Mouse (Mus musculus): Measurements from ENCODE around the gene 4931406P16Rik. TPM values are rescaled to one million over a fixed set of nuclear protein-coding genes. Genes with fewer than 3 reads are reported as not detected.
A peak's percentile ranks its signal among the peaks of the same experiment; 100 is the strongest.

Gene 4931406P16Rik
- total RNA-seq, 2 experiments from 2014 or later, result 85.5 to 89.9 TPM

DNA sequence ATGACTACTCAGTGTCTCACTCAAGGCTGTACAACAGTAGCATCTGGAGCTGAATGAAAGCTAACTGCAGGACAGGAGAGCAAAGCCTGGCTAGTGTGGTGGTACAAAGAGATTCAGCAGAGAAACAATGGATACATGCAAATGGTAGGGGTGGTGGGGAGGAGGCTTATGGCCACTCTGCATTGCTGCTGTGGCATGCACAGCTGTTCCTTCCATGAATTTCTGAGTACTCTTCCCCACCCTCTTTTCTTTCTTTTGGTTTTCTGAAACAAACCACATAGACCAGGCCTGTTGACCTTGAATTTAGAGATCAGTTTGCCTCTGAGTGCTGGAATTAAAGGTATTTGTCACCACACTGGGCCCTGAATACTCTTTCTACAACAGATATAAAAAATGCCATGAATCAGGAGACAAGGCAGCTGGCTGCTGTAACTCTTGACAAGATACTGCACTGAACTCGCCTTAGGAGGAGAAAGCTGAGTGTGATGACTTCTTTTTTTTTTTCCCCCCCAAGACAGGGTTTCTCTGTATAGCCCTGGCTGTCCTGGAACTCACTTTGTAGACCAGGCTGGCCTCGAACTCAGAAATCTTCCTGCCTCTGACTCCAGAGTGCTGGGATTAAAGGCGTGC, 66.4 kb downstream of the 4931406P16Rik start:
- DNase-seq, result no peak

DNA sequence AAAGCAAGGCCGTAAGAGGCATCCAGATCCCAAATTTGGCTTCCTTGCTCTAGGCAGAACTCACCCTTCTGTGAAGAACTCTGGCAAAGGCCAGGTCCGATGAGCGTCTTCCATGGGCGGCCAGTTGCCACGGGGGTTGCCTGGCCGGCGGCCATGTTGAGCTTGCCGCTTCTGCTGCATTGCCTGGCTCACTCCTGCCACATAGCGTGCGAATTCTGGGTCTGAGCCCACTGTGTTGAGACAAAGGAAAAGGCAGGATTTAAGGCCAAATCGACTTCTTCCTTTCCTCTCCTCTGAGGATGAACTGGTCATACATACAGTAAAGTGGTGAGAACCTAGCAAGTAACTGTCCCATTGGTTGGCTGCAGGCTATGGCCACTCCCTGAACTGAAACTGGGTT, 71.2 kb downstream of the 4931406P16Rik start:
- DNase-seq, result no peak

DNA sequence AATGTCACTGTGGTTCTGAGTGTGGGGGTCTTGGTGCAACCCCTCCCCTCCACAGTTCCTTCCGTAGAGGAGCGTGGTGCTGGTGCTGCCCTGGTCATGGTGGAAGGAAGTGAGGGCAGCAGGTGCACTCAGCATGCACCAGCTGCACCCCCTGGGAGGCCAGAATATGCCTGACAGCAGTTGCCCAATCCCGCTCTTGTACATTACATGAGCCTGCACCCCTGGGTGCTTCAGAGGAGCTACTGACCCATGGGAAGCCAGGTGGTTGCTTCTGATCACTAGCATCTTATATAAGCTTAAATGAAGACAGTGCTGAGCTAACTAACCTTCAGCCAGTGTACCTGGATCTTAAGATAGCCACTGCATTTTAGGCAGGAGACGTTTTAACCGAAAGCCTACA, 75.3 kb downstream of the 4931406P16Rik start:
- no peak for DNase-seq

DNA sequence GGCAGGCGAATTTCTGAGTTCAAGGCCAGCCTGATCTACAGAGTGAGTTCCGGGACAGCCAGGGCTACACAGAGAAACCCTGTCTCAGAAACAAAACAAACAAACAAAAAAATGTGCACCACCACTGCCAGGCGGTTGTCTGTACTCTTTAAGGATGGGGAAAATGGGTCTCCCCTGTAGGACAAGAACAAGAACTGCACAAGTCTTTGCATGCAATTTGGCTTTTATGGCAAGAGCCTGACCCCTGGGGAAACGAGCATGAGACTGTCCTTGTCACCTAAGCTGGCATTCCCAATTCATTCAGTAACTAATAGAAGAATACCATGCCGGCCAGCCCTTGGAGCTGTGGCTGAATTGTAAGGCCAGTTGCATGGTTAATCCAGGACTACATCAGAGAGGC, 77.7 kb downstream of the 4931406P16Rik start:
- no peak for DNase-seq

DNA sequence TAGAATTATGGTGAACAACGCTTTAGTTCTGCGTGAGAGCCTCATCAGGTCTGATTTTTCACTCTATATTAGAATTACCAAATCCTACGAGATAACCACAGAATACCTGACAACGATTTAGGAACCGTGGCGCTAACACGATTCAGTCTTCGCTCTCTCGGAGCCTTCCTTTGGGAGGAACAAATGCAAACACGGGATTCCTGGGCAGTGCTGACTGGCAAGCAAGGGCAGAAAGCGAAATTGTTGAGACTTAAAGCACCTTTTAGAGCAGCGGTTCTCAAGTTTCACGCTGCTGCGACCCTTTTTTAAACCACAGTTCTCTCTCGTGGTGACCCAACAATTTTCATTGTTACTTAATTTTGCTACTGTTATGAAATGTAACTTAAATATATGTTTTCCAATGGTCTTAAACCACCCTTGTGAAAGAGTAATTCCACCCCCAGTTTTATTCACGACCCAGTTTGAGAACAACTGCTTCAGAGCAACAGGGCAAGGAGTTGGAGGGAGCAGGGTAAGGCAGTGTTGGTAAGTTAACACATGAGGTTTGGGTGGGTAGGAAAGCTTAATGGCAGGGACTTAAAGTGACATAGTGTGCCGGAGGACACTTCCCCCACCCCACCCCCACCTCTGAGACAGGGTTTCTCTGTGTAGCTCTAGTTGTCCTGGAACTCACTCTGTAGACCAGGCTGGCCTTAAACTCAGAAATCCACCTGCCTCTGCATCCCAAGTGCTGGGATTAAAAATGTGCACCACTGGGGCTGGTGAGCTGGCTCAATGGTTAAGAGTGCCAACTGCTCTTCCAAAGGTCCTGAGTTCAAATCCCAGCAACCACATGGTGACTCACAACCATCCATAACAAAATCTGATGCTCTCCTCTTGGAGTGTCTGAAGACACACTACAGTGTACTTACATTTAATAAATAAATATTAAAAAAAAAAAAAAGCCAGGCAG, 78.5 kb downstream of the 4931406P16Rik start:
- DNase-seq, result no peak

DNA sequence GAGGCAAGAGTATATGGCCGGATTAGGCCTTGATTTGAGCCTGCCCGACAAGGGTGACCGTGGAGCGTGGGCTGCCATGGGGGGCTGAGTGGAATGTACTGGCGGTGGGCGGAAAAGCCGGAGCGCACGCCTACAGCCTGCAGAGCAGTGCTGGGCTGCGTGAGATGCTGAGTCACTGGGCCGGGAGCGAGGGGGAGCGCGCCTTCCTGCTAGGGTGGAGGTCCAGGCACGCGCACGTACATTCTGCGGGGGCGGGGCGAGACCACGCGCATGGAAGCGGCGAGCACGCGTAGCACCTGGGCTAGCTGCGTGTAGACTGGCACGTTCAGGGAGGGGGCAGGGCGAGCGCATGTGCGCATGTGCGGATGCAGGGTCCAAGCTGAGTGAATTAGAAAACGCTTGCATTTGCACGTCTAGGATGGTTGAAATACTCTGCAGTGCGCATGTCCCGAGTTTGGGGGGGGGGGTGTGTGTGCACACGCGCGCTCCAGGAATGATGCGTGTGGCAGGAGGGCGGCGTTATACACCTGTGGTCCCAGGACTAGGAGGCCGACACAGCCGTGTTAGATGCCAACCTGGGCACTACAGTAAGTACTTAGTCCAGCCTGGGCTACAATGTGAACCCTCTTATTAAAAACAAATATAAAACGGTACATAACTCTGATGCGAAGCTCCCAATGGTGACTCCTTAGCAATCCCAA, 79.3 kb downstream of the 4931406P16Rik start:
- peak; percentile 98 for DNase-seq

DNA sequence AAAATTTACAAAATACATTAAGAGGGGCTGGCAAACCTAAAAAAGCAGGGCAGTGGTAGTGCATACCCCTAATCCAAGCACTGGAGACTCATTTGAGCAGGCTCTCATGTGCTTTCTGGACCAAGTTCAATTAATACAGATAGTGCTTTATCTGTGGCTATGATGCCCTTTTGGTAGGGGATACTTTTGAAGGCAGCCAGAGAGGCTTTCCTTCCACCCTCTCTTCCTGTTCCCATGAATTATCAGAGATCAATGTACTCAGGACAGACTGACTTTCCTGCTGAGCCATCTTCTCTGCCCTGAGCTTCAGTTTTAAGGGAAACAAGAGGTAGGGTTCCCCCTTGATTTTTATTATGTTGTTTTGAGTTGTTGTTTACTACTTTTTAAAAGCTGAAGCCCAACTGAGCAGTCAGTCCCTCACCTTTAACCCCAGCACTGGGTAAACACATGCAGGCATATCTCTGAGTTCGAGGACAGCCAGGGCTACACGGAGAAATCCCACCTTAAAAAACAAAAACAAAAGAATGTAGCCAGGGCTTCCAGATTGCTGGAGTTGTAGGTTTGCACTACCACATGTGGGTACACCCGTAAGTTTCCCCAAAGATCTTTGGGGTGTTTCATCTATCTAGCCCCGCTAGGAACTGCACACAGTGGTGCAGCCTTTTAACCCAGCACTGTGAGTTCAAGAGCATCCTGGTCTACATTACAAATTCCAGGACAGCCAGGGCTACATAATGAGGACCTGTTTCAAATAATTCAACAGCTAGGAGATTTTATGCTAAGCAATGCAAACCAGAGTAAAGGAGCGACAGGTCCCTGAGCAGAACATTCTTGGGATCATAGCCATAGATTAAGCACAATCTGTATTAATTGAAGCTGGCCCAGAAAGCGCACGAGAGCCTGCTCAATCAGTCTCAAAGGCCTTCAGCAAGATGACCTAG, 80.3 kb downstream of the 4931406P16Rik start:
- no peak for DNase-seq

DNA sequence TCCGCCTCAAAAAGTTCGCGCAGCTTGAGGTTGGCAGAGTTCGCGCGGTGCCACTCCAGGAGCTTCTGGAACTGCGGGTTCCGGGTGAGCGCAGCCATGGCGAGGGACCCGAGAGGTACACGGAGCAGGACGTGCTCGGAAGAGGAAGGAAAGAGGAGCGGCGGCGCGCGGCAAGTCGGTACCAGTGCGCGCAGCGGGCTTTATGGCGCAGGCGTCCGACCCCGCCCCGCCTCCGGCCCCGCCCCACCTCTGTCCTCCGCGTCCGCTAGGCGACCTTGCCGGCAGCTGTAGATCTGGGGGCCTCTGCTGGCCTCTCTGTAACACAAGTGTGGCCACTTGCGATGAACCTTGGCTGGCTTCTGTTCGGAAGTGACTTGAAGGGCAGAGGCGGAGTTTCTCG, 83.2 kb downstream of the 4931406P16Rik start, which contains the start of gene Gpi1:
Gpi1 (minus strand) TSS at position 221 of the 400 bp plus-strand sequence.
- peak; percentile 86 for DNase-seq

DNA sequence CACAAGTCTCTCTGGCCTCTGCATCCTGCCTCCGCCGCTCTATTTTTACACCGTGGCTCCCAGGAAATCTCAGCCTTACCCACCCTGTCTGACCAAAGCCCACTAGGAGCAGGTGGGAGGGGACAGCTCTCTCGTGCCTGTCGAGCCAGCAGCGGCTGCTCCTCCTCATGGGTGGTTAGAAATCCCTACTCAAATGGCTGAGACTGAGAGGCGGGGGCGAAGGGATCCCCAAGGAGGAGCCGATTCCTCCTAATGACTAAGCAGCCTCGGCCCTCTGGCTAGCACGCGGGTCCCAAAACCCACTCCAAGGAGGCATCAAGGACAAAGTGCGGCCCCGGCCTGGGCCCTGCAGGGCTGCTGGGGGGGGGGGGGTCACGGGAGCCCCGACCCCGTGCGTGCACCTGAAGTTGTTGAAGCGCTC, 83.7 kb downstream of the 4931406P16Rik start:
- peak; percentile 65 for DNase-seq

DNA sequence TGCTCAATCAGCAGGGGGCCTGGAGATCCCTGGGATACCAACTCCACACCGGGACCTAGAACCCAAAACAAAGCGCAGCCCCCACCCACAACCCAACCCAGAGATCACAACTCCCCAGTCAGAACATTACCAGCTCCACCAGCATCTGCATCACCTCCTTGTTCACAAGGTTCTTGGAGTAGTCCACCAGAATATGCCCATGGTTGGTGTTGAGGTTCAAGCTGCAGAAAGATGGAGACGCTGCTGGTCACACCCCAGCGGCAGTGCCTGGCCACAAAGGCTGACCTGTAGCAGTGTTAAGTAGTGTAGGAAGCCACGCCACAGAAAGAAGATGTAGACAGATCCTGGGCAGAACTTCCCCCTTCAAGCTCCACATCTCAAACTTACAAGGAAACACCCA, 84.2 kb downstream of the 4931406P16Rik start:
- DNase-seq, result no peak

DNA sequence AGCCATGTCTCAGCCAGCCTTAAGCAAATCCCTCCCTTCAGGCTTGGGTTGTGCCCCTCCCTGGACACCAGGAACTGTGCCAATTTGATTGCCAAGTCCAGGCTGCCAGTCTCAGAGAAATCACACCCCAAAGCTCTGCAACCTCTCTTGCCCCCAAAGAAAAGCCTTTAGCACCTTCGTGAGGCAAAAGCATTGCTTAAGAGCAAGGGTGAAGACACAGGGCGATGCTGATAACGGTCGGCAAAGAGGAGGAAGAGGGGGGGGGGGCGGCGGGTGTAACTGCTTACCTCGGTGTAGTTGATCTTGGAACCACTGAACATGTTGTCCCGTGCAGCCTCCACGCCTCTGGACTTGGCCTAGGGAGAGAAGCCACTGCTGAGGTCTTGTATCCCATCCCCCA, 84.7 kb downstream of the 4931406P16Rik start:
- peak; percentile 36 for DNase-seq

DNA sequence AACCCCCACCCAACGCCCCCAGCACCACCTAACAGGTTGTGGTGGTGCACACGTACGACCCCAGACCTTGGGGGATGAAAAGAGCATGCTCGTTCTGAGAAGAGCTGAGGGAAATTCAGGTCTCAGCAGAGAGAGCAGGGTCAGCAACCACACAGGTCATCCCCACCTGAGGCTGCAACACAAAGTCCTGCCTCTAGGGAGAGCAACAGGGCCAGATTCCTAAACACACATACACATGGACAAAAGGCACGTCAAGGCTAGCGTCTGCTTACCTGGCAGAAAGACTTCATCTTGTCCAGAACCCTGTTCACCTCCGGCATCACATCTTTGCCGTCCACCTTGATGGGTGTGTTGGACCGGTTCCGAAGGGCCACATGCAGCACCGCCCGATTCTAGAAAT, 86.5 kb downstream of the 4931406P16Rik start:
- DNase-seq, result no peak

DNA sequence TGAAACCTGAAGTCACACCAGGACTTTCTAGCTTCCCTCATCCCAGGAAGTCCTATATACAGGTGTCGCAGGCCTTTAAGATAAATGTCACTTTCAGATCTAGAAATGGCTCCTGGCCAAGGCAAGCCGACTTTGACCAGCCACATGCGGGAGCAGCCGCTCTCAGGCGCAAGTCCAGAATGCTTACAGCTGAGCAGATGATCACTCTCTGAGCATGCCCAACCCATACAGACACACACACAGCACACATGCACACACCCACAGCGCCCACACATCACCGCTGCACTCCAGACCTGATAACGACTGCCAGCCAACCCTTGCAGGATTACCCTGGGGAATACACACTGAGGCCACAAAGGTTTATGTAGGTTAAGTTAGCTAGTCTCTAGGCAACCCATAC, 87.3 kb downstream of the 4931406P16Rik start:
- DNase-seq, result peak; percentile 26

DNA sequence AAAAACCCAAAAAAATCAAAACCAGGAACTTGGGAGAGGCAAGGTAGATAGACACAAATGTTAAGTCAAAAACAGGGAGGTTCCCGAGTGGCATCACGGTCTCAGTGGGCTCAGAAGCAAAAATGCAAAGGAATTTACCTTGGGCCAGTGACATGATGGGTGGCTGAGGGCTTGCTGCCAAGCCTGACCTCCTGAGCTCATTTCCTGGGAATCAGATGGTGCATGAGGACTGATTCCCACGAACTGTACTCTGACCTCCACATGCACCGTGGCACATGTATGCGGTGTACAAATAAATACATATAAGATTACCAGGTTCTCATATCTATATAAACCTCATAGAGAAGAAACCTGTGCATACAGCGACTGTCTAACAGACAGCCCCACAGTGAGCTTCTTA, 89.0 kb downstream of the 4931406P16Rik start:
- no peak for DNase-seq

DNA sequence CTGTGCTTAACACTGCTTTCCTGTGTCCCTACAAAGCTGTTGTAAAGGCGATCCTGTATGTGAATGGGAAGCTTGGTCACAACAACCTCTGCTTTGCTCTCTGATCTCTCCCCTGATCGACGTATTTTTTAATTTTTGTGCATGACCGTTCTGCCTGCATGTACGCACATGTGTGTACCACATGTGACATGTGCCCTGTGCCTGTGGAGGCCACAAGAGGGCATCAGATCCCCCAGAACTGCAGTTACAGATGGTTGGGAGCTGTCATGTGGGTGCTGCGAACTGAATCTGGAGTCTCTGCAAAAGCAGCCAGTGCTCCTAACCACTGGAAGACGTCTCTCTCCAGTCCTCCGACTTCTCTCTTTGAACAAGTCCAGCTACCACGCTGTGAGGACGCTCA, 91.0 kb downstream of the 4931406P16Rik start:
- no peak for DNase-seq

DNA sequence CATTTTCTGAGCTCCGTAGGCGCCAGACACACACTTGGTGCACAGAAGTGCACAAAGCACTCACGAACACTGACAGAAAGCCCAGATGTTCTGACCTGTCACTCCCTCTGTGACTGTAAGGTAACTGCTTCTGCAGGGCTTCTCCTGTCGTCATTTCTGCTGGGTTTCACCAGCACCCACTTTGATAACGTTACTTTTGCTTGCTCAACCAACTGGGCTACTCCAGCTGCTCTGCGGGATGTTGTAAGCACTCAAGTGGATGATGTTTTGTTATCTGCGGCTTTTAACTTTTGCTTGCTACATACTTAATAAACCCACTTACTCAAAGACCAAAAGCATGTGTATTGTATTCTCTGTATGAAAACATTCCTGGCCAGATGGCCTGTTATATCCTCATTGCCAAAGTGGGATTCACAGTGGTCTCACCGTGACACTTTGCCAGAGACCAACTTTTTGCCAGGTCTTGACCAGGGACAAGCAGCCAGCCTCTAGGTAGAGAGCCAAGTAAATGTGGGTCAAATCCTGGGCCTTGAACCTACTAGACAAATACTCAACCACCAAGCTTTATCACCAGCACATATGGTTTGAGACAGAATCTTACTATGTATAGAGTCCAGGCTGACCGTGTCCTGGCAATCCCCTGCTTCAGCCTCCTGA, 91.6 kb downstream of the 4931406P16Rik start:
- DNase-seq, result no peak

DNA sequence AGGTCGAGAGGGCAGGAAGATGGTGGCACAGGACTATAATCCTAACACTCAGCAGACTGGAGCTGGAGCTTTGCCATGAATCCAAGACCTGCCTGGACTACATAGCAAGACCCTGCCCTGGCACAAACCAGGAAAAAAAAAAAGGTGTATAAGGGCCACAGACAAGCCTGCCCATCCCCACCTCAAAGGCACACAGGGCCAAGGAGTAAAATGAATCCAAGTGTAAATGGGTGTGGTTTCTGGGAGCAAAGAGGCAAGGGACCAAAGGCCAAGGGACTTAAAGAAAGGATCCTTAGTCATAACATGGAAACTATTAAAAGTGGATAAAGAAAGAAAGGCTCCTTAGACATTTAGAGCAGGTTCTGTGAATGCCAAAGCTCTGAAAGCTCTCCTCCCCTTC, 94.9 kb downstream of the 4931406P16Rik start:
- DNase-seq, result no peak

DNA sequence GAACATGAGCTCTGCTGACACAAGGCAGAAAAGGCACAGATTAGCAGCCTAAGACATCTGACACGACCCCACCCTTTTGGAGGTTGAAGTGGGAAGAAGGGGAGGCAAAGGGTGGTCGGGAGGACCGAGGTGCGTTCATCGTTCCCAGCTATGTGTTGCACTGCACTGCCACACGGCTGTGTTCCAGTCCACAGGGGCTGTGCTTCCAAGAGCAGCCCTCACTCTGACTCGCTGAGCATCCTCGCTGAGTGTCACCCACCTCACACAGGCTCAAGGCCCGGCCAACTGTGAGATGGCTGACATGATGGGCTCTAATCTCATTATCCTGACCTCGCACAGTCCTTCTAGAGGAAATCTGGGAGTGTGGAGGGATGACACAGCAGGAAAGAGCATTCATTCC, 96.9 kb downstream of the 4931406P16Rik start:
- no peak for DNase-seq

DNA sequence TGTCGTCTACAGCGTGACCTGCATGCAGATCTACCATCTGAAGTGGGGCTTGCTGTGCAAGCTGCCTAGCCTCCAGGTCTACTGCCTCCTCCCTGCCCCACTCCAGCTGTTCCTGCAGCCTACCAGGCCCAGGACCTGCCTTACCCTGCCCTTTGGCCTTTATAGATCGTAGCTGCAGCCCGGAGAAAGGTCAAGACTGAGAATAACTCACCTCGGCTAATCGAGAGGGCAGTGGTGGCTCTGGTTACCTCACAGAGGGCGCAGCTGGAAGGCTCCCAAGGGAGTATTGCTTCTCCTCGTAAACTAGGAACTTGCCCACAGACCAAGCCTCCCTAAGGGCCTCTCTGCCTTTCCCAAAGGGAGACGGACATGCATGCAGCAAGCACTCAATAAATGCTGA, 97.9 kb downstream of the 4931406P16Rik start:
- no peak for DNase-seq

DNA sequence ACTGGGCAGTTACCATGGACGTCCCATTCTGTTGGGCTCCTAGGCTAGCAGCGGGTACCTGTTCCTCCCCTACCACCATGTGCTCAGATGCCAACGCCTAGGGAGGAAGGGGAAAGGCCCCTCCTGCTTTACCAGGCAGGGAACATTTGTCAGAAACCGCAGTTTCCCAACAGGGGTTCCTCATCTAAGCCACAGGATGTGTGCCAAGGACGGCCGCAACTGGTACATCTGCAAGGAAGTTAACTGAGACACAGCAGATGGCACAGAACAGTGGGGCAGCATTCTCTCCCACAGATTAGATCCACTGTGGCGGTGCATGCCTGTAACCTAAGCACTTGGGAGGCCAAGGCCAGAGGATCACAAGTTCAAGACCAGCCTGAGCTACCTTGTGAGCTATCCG, 98.7 kb downstream of the 4931406P16Rik start:
- DNase-seq, result no peak

DNA sequence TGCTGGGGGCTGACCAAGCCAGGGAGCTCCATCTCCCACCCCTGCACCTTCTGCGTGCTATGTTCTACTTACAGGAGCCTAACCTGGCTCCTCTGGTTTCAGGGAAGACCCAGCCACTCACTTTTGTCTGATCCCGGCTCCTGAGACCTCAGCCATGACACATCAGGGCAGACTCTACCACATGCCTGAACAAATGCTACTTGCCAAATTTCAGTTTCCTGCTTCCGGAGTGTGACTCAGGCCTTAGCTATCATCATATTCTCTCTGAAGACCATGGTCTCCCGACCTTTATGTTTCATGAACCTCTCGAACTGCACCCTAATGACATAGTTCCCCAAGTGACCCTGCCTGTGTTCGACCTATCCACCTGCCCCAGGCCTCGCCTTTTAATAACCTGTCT, 100.1 kb downstream of the 4931406P16Rik start:
- DNase-seq, result no peak

Data from heart, postnatal 4 days (tissue).